Mouse (Mus musculus) midbrain, postnatal 0 days (tissue): ENCODE data around the gene Fmnl1. TPM values are rescaled to one million over a fixed set of nuclear protein-coding genes. Genes with fewer than 3 reads are reported as not detected.

Experiments used
- ATAC-seq: fragments of 200-750 bp; cut with Nextera tagmentation; 2 replicates; pipeline ENCODE4 v1.8.0; 2017; ENCODE audit warnings: moderate number of reproducible peaks, mild to moderate bottlenecking, moderate TSS enrichment, moderate library complexity; ENCODE audit not compliant: low FRiP score
- DNase-seq: peaks from one replicate; pipeline ENCODE4 v3.0.0-alpha.2; 2015; ENCODE audit warnings: low spot score
- H3K27ac ChIP-seq: fragments of 300-500 bp; sonication (generic); 2 replicates; pipeline ENCODE4 v1.5.1; 2014; ENCODE audit warnings: low read depth, mild to moderate bottlenecking, low read length, mixed read lengths
- H3K27me3 ChIP-seq: fragments of 300-500 bp; sonication (generic); 2 replicates; pipeline ENCODE4 v1.6.1; 2014; ENCODE audit warnings: low read length, control low read depth, mixed read lengths; ENCODE audit not compliant: insufficient read depth
- H3K36me3 ChIP-seq: fragments of 300-500 bp; sonication (generic); 2 replicates; pipeline ENCODE4 v1.6.1; 2014; ENCODE audit warnings: low read length, control low read depth, mixed read lengths; ENCODE audit not compliant: insufficient read depth
- H3K4me1 ChIP-seq: fragments of 300-500 bp; sonication (generic); 2 replicates; pipeline ENCODE4 v1.6.1; 2014; ENCODE audit warnings: mild to moderate bottlenecking, control low read depth, antibody characterized with exemption, low read length, mixed read lengths; ENCODE audit not compliant: insufficient read depth
- H3K4me2 ChIP-seq: fragments of 300-500 bp; sonication (generic); 2 replicates; pipeline ENCODE4 v1.6.1; 2014; ENCODE audit warnings: low read depth, mild to moderate bottlenecking, low read length, mixed read lengths; ENCODE audit not compliant: poor library complexity, severe bottlenecking
- H3K4me3 ChIP-seq: fragments of 300-500 bp; sonication (generic); 2 replicates; pipeline ENCODE4 v1.5.1; 2014; ENCODE audit warnings: low read depth, mild to moderate bottlenecking, low read length, moderate library complexity
- H3K9ac ChIP-seq: fragments of 300-500 bp; sonication (generic); replicated peaks from 2 replicates; pipeline ENCODE4 v1.6.1; 2014; ENCODE audit warnings: mild to moderate bottlenecking, low read length, moderate library complexity, mixed read lengths; ENCODE audit not compliant: poor library complexity, severe bottlenecking
- H3K9me3 ChIP-seq: fragments of 300-500 bp; sonication (generic); 2 replicates; pipeline ENCODE4 v1.6.1; 2016; ENCODE audit warnings: low read length, control low read depth
- CTCF ChIP-seq: IDR thresholded peaks from 2 replicates; pipeline ENCODE4 v1.5.1; 2016; ENCODE audit warnings: antibody characterized with exemption, mild to moderate bottlenecking
- WGBS: fragments of 180-500 bp; shearing (Covaris S2); extraction: QIAGEN DNeasy Blood & Tissue Kit; methylation state at CpG from one replicate; pipeline ENCODE4 v1.1.7; 2014; 5-methylcytosine and 5-hydroxymethylcytosine counted together
- polyA plus RNA-seq: library from polyadenylated mRNA; unstranded; fragments of >200 nt; fragmentation: Nextera tagmentation; extraction: Ambion mirVana; gene quantifications from 2 replicates; pipeline ENCODE4 v1.2.1, GENCODE M21; 2015
- total RNA-seq: library from RNA; depleted of rRNA; stranded (reverse); fragments of >200 nt; gene quantifications from 2 replicates; pipeline ENCODE4 v1.2.3, GENCODE M21; 2014

The Fmnl1 gene
- total and polyA plus RNA-seq, 2 experiments from 2014 or later: 9.5 to 14.3 TPM

DNA sequence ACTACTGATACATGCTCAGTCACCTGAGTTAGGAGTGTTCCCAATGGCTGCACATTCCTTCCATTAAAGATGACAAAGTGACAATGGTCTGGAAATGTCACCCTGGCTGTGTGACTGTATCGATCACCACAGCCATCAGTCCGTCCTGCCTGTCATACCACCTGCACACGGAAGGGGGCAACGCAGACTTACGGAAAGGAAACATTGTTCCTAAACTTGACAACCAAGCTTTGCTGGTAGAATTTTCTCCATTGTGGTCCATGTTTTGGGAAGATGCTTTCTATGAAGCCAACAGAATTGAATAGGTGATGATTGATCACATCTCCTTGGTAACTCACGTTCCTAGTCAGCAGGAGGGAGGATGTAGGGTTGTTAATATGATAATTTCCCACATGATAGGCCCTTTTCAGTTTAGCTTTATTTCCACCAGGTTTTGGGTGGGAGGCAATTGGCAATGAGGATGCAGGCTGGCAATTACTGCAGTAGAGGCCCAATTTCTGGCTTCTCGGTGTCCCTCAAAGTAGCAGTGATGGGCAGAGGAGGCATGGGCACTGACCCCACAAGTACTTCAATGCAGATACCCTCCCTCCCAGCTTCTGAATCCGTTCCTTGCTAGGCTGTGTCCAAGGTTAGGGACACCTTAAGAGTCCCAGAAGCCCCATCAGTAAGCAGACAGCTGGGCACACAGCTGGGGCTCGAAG, 2.1 kb upstream of the Fmnl1 start:
- DNase-seq (peak; percentile 77), ATAC-seq (no peak)
- H3K4me2 ChIP-seq: no peak overlapping the region
- no peaks in the 10 kb centered on the region for H3K9me3 ChIP-seq
- H3K4me3 ChIP-seq: no peak overlapping the region
- no peaks in the 10 kb centered on the region for H3K27me3 ChIP-seq
- peak; percentile 95 for TF ChIP-seq CTCF
- peak overlapping the region; percentile 14; the same call in 1 of the 2 replicates for H3K27ac ChIP-seq
- H3K9ac ChIP-seq: no peak overlapping the region
- WGBS: 25% methylated on average over 9 of the region's 9 CpGs
- peaks cover 26% of the 10 kb centered on the region for H3K4me1 ChIP-seq
- H3K36me3 ChIP-seq: no peaks in the 10 kb centered on the region

DNA sequence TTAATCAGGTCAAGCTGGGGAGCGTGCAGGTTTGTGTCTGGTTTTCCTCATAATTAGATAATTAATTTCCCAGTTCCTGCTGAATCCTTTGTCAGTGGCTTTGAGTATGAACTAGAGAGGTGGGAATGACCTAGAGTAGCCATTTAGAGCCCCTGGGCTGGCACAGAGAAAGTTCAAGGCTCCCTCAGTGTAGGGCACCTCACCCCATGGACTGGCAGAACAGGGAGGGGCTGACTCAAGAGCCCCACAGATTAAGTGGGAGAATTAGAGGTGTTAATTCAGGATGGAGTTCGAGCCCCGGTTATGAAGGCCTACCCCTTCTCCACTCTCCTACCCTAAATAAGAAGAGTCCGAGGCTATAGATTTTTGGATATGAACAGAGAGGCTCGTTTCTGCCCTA, 1.2 kb upstream of the Fmnl1 start:
- Histone ChIP-seq H3K4me1 (peaks cover 26% of the 10 kb centered on the region), H3K27ac (peak overlapping the region; percentile 74; the same call in 1 of the 2 replicates), H3K9ac (no peak overlapping the region; the same call in 1 of the 2 replicates), H3K27me3 (no peaks in the 10 kb centered on the region), H3K9me3 (no peaks in the 10 kb centered on the region), H3K4me2 (peak overlapping the region; percentile 89), H3K36me3 (no peaks in the 10 kb centered on the region), H3K4me3 (peak overlapping the region; percentile 85)
- 84% methylated on average over 5 of the region's 5 CpGs for WGBS
- no peak for TF ChIP-seq CTCF
- DNase-seq (no peak), ATAC-seq (no peak)

DNA sequence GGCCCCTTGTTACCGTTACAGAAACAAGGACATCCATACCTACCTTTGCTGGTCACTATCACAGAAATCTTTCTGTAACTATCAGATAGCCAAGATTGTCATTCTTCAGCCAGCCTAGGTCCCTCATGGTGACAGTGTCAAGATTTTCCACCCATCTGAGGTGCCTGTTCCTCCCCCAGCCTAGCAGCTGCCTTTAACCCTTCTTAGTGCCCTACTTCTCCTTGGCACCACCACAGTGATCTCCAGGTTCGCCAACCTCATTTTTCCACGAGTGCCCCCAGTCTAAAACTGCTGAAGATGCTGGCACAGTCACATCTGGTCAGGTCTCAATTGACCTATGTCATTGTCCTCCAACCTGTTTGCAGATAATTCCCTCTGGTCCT, 805 bp upstream of the Fmnl1 start:
- DNase-seq (no peak), ATAC-seq (no peak)
- Histone ChIP-seq H3K4me3 (peak overlapping the region; percentile 85), H3K36me3 (no peaks in the 10 kb centered on the region), H3K4me1 (peaks cover 30% of the 10 kb centered on the region), H3K27ac (peak overlapping the region; percentile 74), H3K9me3 (no peaks in the 10 kb centered on the region), H3K4me2 (peak overlapping the region; percentile 89), H3K27me3 (no peaks in the 10 kb centered on the region), H3K9ac (peak overlapping the region; percentile 89)
- WGBS: 40% methylated on average over 3 of the region's 3 CpGs
- TF ChIP-seq CTCF: no peak

DNA sequence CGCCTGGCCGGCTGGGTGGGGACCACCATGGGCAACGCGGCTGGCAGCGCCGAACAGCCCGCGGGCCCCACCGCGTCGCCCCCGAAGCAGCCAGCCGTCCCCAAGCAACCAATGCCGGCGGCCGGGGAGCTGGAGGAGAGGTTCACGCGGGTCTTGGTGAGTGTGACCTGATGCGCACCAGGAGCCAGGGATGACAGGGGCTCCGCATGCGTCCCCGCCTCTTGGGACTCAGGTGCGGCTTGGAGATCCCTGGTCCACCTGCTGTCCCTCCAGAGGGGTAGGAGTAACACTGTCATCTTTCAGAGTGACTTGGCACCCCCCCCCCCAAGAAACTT, 346 bp downstream of the Fmnl1 start:
- 4% methylated on average over 19 of the region's 23 CpGs for WGBS
- Histone ChIP-seq H3K9ac (peak overlapping the region; percentile 89), H3K36me3 (no peaks in the 10 kb centered on the region), H3K27me3 (no peaks in the 10 kb centered on the region), H3K27ac (peak overlapping the region; percentile 74; the same call in 1 of the 2 replicates), H3K4me1 (peaks cover 30% of the 10 kb centered on the region), H3K4me2 (peak overlapping the region; percentile 89), H3K4me3 (peak overlapping the region; percentile 85), H3K9me3 (no peaks in the 10 kb centered on the region)
- DNase-seq: no peak
- ATAC-seq: no peak
- no peak for TF ChIP-seq CTCF

DNA sequence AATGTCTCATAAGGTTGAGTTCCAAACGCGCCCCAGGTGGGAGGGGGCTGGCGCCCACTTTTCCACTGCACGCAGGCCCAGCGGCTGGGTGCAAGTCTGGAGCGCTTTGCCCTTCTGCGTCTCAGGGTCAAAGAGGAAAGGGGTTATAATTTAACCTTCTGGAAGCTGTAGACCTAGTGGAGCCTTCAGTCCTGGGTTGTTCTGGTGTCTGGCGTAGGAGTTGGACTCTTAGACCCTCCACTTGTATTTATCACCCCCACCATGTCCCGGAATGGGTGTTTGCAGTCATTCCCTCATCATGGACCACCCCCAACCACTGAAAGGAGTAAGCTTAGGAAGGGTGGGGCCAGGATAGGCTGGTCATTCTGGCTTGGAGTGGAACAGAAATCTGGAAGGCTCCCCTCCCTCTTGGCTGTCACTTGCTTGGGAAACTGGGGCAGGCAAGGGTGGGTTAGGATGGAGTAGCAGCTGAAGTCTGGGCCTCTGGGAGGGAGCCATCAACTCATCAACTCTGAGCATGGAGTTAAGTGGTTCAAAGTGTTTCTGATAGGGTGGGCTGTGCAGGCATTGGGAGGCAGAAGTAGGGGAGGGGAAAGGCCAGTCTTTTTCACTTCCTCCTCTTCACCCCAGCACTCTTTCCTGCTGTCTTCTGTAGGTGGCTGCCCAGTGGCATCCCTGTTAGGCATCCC, 940 bp downstream of the Fmnl1 start:
- Histone ChIP-seq H3K27me3 (no peaks in the 10 kb centered on the region), H3K4me2 (peak overlapping the region; percentile 89), H3K9me3 (no peaks in the 10 kb centered on the region), H3K4me1 (peaks cover 30% of the 10 kb centered on the region), H3K4me3 (peak overlapping the region; percentile 85), H3K9ac (peak overlapping the region; percentile 89), H3K27ac (no peak overlapping the region), H3K36me3 (no peaks in the 10 kb centered on the region)
- DNase-seq (no peak), ATAC-seq (no peak)
- TF ChIP-seq CTCF: no peak
- 69% methylated on average over 9 of the region's 9 CpGs for WGBS

DNA sequence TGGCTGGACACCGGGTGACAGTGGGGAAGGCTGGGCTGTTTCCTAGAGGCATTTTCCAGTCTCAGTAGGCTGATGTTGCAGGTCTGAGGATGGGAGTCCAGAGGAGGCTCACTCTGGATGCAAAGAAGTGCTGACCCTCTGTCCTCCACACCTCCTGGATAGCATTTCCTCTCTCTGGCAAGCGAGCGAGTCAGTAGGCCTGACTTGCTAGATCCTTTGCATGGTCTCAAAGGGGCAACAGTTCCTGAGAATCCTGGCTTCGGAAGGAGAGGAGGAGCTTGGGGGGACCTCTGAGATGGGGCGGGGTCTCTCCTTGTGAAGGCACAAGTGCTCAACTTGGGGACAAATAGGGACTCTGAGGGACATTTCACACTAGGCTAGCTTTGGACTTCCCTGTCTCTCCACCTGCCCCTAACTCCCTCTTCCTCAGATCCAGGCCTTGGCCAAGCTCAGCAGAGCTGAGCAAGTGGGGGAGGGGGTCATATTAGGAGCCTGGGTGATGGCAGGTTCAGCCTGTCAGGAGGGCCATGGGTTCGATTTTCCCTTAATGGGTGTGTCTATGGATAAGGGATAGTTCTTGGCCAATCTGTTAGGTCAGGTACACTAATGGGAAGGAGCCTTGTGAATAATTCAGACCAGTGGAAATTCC, 1.6 kb downstream of the Fmnl1 start:
- Histone ChIP-seq H3K9me3 (no peaks in the 10 kb centered on the region), H3K4me2 (peak overlapping the region; percentile 89), H3K36me3 (no peaks in the 10 kb centered on the region), H3K27me3 (no peaks in the 10 kb centered on the region), H3K4me1 (peaks cover 30% of the 10 kb centered on the region), H3K4me3 (peak overlapping the region; percentile 85), H3K9ac (0 out of 2 replicates have a peak overlapping the region, but pooled peaks have one; percentile 89), H3K27ac (no peak overlapping the region)
- no peak for DNase-seq
- no peak for TF ChIP-seq CTCF
- no peak for ATAC-seq
- WGBS: 74% methylated on average over 6 of the region's 6 CpGs
